Mouse (Mus musculus): ENCODE measurements around the gene Fut7. TPM values are rescaled to one million over a fixed set of nuclear protein-coding genes. Genes with fewer than 3 reads are reported as not detected.
A peak's percentile ranks its signal among the peaks of the same experiment; 100 is the strongest.

The Fut7 gene
- 1 to 10 TPM in 8 of 26 experiments, under 1 TPM in 7, not detected in 11; 0.53 to 4.1 (median 1.2) TPM for total RNA-seq (2018; cell fraction: chromatin; rRNA removed)
- 1 to 10 TPM in 12 of 26 experiments, under 1 TPM in 14; 0.14 to 2.2 (median 0.96) TPM for total RNA-seq (2018; cell fraction: cytosol; rRNA removed)
- 1 to 10 TPM in 16 of 26 experiments, under 1 TPM in 7, not detected in 3; 0.28 to 4.8 (median 1.5) TPM for total RNA-seq (2018; cell fraction: nucleus; rRNA removed)
- polyA plus RNA-seq (2018), result 1.3 to 2.4 TPM (median 2.2 TPM) in 3 replicates

DNA sequence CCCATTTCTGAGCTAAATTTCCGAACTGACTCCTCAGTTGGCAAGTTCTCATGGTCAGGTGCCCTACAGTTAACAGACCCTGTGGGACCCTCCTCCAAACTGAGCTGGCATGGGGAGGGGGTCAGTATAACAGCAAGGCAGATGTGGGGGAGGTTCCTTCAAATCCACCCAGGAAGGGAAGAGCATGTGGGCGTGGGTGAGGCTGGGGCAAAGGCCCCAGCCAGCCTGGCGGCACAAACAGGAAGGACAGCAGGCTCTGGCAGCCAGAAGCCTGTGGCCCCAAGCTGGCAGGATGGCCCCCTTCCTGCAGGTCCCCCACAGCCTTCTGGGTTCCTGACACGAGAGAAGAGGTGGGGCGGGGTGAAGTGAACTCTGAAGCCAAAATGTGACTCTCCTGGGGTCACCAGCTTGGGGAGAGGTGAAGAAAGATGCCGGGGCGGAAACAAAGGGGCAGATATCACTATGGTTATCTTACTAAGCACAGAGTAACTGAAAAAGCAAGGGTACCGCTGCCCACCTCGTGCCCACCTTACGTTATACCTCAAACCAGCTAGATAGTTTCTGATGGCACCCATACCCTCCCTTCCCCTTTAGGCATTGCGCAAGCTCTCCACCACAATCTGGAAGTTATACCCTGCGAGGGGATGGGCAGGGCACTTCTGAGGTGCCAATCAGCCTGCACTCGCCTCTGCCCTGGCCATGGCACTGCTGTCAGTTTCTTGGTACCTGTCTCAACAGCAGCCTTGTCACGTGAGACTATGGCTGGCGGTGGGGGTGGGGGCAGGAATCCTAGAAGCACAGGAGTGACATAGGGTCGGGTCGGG, at the start of gene Fut7:
Fut7 (plus strand) TSS at position 681 of the 824 bp plus-strand sequence.
- under 1% methylated on average over 17 of the region's 17 CpGs for WGBS (ENCODE audit: missing documents)
- H3K4me3 ChIP-seq (ENCODE audit: inconsistent target), result no peak within 1 kb of the TSS
- no peaks in the 10 kb centered on the region; the same call in 1 of the 2 replicates for H3K79me2 ChIP-seq (ENCODE audit: inconsistent target)
- peak within 1 kb of the TSS; percentile 83 for H3K27ac ChIP-seq
- no peaks in the 10 kb centered on the region for H3K36me3 ChIP-seq (ENCODE audit: inconsistent target)

DNA sequence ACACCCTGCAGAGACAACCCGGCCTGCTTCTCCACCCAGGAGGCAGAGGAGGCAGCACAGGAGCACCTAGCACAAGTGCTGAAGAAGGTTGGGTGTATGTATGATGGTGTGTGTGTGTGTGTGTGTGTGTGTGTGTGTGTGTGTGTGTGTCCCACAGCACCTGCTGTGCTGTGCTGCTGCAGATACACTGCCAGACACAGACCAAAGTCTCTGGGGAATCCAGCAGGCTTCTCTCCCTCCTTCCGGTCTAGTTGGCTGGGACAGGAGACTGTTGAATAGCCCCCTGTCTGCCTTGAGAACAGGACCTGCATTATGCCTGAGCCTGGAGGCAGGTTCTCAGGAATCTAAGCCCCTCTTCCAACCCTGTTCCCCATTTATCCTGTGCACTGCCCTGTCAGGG, 49.6 kb upstream of the Fut7 start:
- Histone ChIP-seq H3K27ac (no peak overlapping the region), H3K4me3 (ENCODE audit: inconsistent target) (peak overlapping the region; percentile 39; the same call in 1 of the 2 replicates), H3K79me2 (ENCODE audit: inconsistent target) (no peaks in the 10 kb centered on the region), H3K36me3 (ENCODE audit: inconsistent target) (no peaks in the 10 kb centered on the region)
- 61% methylated on average over 2 of the region's 2 CpGs for WGBS (ENCODE audit: missing documents)

DNA sequence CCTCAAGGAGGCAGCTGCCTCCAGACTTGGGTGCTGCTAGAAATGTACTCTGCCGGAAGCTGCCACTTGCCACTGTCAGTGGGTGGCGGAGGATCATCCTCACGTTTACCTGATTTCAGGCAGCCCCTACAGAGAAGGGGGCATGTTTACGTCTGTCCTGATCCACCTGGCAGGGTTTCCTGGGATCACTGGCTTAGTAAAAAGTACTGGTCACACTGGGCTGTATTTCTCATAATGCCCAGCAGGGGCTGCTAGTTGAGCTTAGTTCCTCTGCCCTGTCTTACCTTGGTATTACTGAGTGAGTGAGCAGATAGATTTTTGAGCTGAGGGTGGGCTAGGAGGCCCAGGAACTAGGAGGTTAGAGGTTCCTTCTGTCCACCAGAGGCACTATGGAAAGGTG, 46.5 kb upstream of the Fut7 start:
- no peak overlapping the region for H3K4me3 ChIP-seq (ENCODE audit: inconsistent target)
- no peaks in the 10 kb centered on the region for H3K36me3 ChIP-seq (ENCODE audit: inconsistent target)
- H3K27ac ChIP-seq, result no peak overlapping the region
- 83% methylated on average over 4 of the region's 4 CpGs for WGBS (ENCODE audit: missing documents)
- H3K79me2 ChIP-seq (ENCODE audit: inconsistent target), result no peaks in the 10 kb centered on the region

DNA sequence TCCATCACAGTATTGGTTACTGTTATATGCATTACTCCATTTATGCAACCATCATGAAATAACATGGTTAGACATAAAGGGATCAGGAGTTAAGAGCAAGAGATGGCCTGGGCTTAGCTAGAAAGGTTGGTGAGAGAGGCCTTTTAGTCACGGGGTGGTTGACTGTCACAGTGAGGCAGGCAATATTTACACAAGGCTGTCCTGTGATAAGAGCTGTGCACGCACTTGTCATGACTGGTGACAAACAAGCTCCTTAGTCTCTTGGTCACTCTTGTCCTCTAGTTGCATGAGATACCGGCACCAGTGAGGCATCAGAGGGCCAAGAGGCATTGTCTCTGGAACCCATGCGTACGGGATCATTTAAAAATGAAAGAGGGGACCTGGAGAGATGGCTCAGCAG, 38.6 kb upstream of the Fut7 start:
- no peak overlapping the region for H3K4me3 ChIP-seq (ENCODE audit: inconsistent target)
- H3K27ac ChIP-seq, result no peak overlapping the region
- H3K36me3 ChIP-seq (ENCODE audit: inconsistent target), result no peaks in the 10 kb centered on the region
- H3K79me2 ChIP-seq (ENCODE audit: inconsistent target), result no peaks in the 10 kb centered on the region
- 97% methylated on average over 5 of the region's 5 CpGs for whole genome bisulfite sequencing (ENCODE audit: missing documents)

GRCm38 (mm10) chr2:25391266-25391665, 31.8 kb upstream of the Fut7 start:
- H3K4me3 ChIP-seq (ENCODE audit: inconsistent target), result no peak overlapping the region
- 88% methylated on average over 5 of the region's 5 CpGs for WGBS (ENCODE audit: missing documents)
- no peaks in the 10 kb centered on the region for H3K79me2 ChIP-seq (ENCODE audit: inconsistent target)
- no peaks in the 10 kb centered on the region for H3K36me3 ChIP-seq (ENCODE audit: inconsistent target)
- no peak overlapping the region for H3K27ac ChIP-seq

GRCm38 (mm10) chr2:25394281-25395221, 28.5 kb upstream of the Fut7 start:
- WGBS (ENCODE audit: missing documents), result 52% methylated on average over 3 of the region's 3 CpGs
- no peaks in the 10 kb centered on the region for H3K79me2 ChIP-seq (ENCODE audit: inconsistent target)
- no peaks in the 10 kb centered on the region for H3K36me3 ChIP-seq (ENCODE audit: inconsistent target)
- no peak overlapping the region for H3K4me3 ChIP-seq (ENCODE audit: inconsistent target)
- H3K27ac ChIP-seq, result no peak overlapping the region

DNA sequence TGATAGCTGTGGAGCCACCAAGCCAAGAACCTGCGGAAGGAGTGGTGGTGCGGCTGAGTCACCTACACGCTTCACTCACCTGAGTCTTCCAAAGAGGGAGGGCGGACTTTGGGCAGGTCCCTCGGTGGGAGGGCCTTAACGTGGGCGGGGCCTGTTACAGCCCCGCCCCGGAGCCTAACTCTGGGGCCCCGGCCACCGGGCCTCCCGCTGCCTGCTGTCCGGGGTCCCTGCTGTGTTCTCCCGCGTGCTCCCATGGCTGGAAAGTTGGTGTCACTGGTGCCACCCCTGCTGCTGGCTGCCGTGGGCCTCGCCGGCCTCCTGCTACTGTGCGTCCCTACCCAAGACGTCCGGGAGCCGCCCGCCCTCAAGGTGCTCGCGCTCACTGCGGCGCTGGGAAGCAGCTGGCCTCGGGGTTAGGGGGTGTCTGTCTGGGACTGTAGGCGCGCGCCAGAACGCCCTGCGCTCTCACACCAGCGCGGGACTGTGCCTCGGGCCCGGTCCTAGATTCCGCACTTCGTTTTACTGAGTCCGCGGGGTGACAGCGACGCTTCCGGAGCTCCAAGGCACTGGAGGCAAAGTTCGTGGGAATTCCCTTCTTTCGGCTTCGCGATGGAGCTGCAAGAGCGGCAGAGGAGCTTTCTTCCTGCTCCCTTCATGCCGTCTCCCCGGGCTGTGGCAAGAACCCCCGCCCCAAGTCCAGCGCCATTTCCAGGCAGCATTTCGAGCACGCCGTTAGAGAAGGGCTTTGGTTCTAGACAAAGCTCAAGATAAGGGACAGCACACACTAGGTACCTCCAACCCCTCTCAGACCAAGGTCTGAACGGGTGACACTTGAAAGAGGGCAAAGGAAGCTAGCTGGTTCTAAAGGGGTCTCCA, 27.1 kb upstream of the Fut7 start, which contains the start of gene Entpd2:
Entpd2 (plus strand) TSS at position 154 of the 876 bp plus-strand sequence.
- Histone ChIP-seq H3K4me3 (ENCODE audit: inconsistent target) (no peak within 1 kb of the TSS), H3K36me3 (ENCODE audit: inconsistent target) (no peaks in the 10 kb centered on the region), H3K79me2 (ENCODE audit: inconsistent target) (no peaks in the 10 kb centered on the region), H3K27ac (no peak within 1 kb of the TSS)
- WGBS (ENCODE audit: missing documents), result 3% methylated on average over 57 of the region's 57 CpGs

- no peak overlapping the region for H3K4me3 ChIP-seq (ENCODE audit: inconsistent target)
- 55% methylated on average over 3 of the region's 3 CpGs for WGBS (ENCODE audit: missing documents)
Observed at GRCm38 (mm10) chr2:25396597-25396983, 26.5 kb upstream of the Fut7 start.

GRCm38 (mm10) chr2:25397010-25397409, 26.1 kb upstream of the Fut7 start:
- Histone ChIP-seq H3K36me3 (ENCODE audit: inconsistent target) (no peaks in the 10 kb centered on the region), H3K27ac (no peak overlapping the region), H3K79me2 (ENCODE audit: inconsistent target) (no peaks in the 10 kb centered on the region), H3K4me3 (ENCODE audit: inconsistent target) (no peak overlapping the region)
- WGBS (ENCODE audit: missing documents), result 83% methylated on average over 1 of the region's 1 CpGs

More at GRCm38 (mm10) chr2:25396597-25396983, 26.5 kb upstream of the Fut7 start:
- Histone ChIP-seq H3K79me2 (ENCODE audit: inconsistent target) (no peaks in the 10 kb centered on the region), H3K36me3 (ENCODE audit: inconsistent target) (no peaks in the 10 kb centered on the region), H3K27ac (no peak overlapping the region)

- Histone ChIP-seq H3K79me2 (ENCODE audit: inconsistent target) (no peaks in the 10 kb centered on the region), H3K4me3 (ENCODE audit: inconsistent target) (no peak overlapping the region), H3K27ac (no peak overlapping the region), H3K36me3 (ENCODE audit: inconsistent target) (no peaks in the 10 kb centered on the region)
- WGBS (ENCODE audit: missing documents), result 96% methylated on average over 7 of the region's 7 CpGs
Observed at GRCm38 (mm10) chr2:25398065-25398464, 25.0 kb upstream of the Fut7 start.

DNA sequence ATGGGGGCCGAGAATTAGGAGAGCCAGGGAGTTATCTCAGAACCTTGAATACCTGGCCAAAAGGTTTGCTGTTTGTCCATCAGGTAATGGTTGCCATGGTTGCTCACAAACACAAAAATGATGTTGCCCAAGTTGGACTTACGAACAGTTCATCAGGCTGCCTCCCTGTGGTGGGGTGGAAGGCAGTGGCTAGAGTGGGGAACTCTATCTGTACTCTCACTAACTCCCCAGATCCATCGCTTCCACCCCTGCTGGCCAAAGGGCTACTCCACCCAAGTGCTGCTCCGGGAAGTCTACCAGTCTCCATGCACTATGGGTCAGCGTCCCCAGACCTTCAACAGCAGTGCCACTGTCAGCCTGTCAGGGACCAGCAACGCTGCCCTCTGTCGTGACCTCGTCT, 24.0 kb upstream of the Fut7 start, which contains the start of gene Npdc1:
Npdc1 (plus strand) TSS at position 301 of the 400 bp plus-strand sequence.
- Histone ChIP-seq H3K36me3 (ENCODE audit: inconsistent target) (no peaks in the 10 kb centered on the region), H3K79me2 (ENCODE audit: inconsistent target) (no peaks in the 10 kb centered on the region), H3K27ac (no peak within 1 kb of the TSS), H3K4me3 (ENCODE audit: inconsistent target) (no peak within 1 kb of the TSS)
- WGBS (ENCODE audit: missing documents), result 83% methylated on average over 8 of the region's 8 CpGs

DNA sequence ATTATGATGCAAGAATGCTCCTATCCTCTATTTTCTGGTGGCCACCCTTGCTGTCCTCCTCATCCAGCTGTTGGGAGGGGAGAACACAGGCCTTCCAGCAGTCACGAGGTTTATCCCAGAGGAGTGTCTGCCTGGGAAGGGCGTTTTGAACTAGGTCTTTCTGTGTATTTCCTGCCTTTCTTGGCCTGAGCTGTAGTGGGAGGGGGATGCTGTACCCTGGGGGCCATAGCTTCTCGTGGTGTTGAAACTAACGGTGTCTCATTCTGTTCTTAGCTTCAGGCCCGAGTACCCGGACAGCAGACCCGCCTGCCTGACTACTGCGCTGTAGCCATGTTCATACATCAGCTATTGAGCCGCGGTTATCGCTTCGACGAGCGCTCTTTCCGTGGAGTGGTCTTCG, 22.8 kb upstream of the Fut7 start:
- Histone ChIP-seq H3K27ac (no peak overlapping the region), H3K79me2 (ENCODE audit: inconsistent target) (no peaks in the 10 kb centered on the region), H3K36me3 (ENCODE audit: inconsistent target) (no peaks in the 10 kb centered on the region), H3K4me3 (ENCODE audit: inconsistent target) (no peak overlapping the region)
- 23% methylated on average over 16 of the region's 16 CpGs for WGBS (ENCODE audit: missing documents)

- Histone ChIP-seq H3K27ac (no peak overlapping the region), H3K36me3 (ENCODE audit: inconsistent target) (no peaks in the 10 kb centered on the region), H3K4me3 (ENCODE audit: inconsistent target) (no peak overlapping the region), H3K79me2 (ENCODE audit: inconsistent target) (no peaks in the 10 kb centered on the region)
- WGBS (ENCODE audit: missing documents), result 4% methylated on average over 17 of the region's 17 CpGs
Observed at GRCm38 (mm10) chr2:25400764-25401163, 22.3 kb upstream of the Fut7 start.

Measured in macrophage (primary cell).